Mouse (Mus musculus) skeletal muscle tissue, postnatal 0 days (tissue): ENCODE results near the gene Map3k13. TPM values are rescaled to one million over a fixed set of nuclear protein-coding genes. Genes with fewer than 3 reads are reported as not detected.

ENCODE experiments used
- polyA plus RNA-seq: library from polyadenylated mRNA; unstranded; fragments of >200 nt; fragmentation: Nextera tagmentation; extraction: Ambion mirVana; gene quantifications from 2 replicates; pipeline ENCODE4 v1.2.1, GENCODE M21; 2015

Gene Map3k13
- polyA plus RNA-seq = 0.06 and 0.09 TPM in 2 replicates

DNA sequence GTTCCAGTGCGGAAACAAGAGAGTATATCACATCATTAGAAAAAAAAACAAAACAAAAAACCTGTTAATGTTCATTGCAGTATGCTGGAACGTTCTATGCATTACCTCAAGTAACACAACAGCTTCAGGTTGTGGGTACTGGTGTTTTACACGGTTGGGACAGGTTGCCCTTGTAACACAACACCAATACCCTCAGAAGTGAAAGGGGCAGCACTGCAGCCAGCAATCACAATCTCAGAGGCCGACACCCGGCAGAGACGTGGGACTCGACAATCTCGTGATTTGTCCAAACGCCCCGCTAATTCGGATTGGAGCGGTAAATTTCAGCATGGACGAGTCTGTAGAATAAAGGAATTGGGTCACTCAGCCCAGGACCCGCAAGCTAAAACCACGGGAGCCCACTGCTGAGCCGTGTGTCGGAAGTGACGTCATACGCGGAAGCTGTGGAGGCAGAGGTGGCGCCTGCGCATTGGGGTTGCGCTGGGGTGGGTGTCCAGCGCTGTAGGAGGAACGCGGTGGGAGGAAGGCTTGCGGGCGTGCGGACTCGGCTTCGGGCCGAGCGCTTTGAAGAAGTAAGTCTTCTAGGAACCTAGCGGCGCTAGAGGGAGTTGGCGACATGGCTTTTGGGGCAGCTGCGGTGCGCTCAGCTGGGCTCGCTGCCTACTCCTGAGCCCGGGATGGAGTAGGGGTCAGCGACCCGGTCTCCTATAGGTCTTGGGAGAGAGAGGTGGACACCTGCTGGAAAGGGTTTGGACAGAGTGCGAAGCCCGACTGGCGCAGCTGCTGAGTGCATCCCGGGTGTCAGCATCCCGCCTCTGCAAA is at the start of gene Map3k13:
Map3k13 (plus strand) TSS at position 472 of the 822 bp plus-strand sequence.

DNA sequence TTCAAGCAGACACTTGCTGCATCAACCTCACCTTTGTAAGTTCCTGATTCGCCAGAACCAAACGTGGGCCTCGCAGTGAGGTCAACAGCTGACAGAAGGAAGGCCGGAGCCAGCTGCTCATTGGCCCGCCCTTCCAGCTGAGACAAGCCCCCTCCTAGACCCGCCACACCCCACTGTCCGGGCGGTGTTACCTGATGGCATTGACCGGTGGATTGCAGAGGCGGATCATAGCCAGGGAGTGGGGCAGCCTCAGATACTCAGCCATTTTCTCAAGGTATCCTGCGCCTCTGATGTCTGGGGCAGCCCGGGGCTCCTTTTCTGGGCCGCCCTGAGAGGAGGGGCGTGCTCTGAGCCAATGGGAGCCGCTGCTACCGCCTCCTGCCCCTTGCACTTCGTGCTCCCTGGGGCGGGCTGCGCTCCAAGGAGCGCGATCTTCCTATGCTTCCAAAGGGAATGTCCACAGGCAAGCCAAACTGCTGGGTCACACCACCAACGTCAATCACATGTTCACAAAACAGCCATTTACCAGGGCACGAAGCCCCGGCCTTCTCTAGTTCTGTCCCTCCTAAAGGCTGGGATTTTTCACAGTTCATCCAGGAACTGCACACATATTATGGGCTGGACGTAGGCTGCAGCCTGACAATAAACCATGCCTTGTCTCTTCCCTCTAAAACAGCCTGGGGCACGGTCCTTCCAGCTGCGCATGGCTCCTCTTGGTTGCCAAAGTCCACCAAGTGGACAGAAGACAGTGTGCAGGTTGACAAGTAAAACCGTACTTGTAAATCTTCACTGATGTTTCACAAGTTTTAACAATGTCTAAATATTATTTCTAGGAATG is 6.4 kb upstream of the Map3k13 start, which contains the start of gene Ehhadh:
Ehhadh (minus strand) TSS at position 292 of the 838 bp plus-strand sequence.

DNA sequence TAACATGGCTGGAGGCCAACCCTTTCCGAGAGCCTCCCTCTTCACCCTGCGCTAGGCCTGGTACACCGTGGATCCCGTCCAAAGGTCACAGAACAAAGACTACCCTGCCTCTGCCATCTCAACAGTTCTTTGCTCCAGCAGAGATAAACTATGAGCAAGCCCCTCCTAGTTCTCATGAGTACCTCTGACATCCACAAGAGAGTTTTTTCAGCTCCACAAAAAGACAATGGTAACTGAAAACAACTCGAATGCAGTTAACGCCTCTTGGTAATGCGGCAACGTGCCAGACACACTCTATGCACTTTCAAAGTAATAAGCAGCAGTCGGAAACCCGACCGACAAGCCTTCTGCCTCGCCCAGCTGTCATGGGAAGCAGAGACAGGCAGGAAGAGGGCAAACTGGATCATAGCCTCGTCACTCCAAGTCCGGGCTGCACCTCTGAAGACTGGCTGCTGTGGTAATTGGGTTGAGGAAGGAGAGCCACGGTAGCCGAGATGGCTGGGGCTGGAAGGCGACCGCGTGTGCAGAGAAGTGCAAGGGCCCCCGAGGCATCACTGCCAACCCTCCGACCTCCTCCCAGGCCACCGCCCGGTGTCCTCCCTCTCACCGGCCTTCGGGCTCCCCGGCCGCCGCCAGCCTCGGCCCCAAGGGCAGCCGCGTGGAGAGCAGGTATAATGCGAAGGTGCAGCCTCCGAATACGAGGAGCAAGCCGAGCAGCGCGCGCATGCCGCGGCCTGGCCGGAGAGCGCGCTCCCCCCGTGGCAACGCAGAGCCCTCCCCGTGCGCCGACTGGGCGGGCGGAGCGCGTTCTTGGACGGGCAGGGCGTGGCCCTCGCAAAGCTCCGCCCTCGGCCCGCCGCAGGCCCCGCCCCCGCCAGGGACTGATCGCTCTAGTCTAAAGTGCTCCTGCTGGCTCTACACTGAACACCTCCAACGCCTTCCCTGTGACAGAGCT is 152.9 kb downstream of the Map3k13 start, which contains the start of gene Tmem41a:
Tmem41a (minus strand) TSS at position 792 of the 955 bp plus-strand sequence.

Other genes with a start within 250 kb of the Map3k13 start
- gene 2510009E07Rik, start 99.7 kb upstream of the Map3k13 start, polyA plus RNA-seq = 16.2 and 17.3 TPM in 2 replicates
- gene Ehhadh, start 6.5 kb upstream of the Map3k13 start, polyA plus RNA-seq = 3.8 and 4.4 TPM in 2 replicates
- gene Tmem41a, start 153.2 kb downstream of the Map3k13 start, polyA plus RNA-seq = 14.9 and 15.7 TPM in 2 replicates
- 0.56 and 0.61 TPM in 2 replicates for gene Liph, start 201.3 kb downstream of the Map3k13 start, polyA plus RNA-seq
- 14.3 and 17.0 TPM in 2 replicates for gene Senp2, start 215.1 kb downstream of the Map3k13 start, polyA plus RNA-seq